Mouse (Mus musculus) WW6 (cell line): ENCODE data around the gene Cfap44.

Experiments
- DNase-seq: peaks from one replicate; pipeline ENCODE4 v3.0.0-alpha.2; 2013; ENCODE audit warnings: low read depth, low spot score

The Cfap44 gene

GRCm38 (mm10) chr16:44494441-44495108, 100.0 kb downstream of the Cfap44 start:
- DNase-seq = no peak

DNA sequence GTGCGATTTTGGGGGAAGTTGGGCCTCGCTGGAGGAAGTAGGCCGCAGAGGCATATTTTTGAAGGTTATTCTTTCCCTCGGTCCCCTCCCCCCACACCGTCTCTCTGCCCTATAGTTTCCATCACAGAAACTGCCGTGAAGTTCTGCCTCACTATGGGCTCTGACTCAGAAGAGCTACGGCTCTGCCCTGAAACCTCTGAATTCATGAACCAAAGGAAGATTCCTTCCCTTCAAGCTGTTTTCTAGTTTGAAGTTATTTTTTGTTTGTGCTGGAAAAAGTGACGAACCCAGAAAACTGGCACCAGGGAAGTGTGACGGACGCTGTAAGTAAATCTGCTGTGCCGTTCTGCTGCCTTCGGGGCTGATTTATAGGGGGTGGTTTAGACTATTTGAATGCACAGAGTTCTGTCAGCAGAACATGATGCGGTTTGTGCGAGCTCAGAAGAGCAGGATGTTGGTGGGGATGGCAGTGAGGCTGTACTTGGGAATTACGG, 102.4 kb downstream of the Cfap44 start:
- no peak for DNase-seq

- DNase-seq = no peak
These were observed 103.9 kb downstream of the Cfap44 start for GRCm38 (mm10) chr16:44498447-44498846.

DNA sequence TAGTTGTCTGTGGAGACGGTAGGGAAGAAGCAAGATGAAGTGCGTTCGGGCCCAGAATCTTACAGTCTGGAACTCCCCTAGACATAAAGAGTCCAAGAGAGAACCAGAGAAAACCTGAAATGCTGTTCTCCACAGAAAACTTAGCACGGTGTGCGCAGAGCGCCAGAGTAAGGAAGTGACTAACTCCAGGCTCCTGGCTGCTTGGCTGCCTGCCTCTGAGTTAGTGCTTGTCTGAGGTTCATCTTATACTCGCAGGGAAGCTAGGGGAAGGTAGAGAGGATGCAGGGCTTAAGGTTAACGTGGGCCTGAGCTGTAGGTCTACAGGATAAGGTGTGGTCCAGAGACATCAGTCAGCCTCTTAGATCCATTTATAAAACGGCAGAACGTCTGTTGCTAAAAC, 107.2 kb downstream of the Cfap44 start:
- DNase-seq = no peak

GRCm38 (mm10) chr16:44502325-44502724, 107.7 kb downstream of the Cfap44 start:
- DNase-seq = no peak

GRCm38 (mm10) chr16:44502895-44503575, 108.4 kb downstream of the Cfap44 start:
- no peak for DNase-seq

DNA sequence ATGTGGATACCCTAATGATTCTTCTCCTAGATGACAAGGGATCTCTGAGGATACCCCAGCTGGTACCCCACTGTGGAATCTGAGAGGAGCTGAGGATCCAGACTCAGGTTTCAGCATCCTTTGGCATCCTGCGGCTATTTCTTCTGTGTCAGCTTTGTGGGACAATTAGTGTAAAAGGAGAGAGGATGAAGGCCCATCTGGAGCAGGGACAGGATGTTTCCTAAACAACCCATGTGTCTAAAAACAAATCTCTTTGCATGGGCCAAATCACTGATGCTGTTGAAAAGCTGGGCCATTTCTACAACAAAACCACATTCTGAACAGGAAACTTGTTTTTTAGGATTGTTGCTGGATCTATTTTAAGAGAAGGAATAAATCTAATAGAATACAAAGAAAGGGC, 110.6 kb downstream of the Cfap44 start:
- no peak for DNase-seq

DNA sequence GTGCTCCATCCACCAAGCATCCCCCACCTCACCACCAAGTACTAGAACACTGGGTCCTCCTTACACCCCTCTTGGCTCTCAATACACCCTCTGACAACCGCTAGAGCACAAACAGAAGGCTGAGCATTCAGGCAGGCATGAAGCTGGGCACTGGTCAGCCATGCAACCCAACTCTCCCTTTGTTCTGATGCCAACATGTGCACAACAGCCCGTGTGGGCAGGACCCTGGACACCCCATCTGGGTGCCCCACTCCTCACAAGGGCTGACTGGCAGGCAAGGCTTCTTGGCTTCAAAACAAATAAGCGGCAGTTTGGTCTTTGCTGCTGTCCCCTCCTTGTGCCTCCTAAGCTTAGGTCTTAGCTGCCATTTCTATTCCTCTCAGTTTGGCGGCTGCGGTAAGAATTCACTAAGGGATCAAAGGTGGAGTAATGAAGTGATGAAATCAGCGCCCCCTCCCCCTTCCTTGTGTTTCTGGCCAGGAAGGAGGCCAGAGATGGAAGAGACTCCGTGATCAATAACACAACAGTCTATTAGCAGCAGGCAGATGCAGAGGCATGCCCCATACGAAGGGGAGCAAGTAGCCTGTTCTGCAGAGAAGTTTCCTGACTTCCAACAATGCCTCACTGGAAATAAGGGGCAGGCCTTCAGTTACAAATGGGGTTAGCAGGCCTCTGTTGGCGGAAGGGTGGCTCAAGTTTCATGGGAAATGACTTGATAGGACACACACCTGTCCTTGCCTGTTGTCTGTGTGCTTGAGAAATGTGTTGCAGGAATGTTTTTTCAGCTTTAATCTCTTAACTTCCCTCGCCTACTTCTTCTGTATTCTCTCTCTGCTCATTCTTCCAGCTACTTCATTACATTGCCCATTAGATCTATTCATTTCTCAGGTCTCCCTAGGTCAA, 112.7 kb downstream of the Cfap44 start:
- no peak for DNase-seq

DNA sequence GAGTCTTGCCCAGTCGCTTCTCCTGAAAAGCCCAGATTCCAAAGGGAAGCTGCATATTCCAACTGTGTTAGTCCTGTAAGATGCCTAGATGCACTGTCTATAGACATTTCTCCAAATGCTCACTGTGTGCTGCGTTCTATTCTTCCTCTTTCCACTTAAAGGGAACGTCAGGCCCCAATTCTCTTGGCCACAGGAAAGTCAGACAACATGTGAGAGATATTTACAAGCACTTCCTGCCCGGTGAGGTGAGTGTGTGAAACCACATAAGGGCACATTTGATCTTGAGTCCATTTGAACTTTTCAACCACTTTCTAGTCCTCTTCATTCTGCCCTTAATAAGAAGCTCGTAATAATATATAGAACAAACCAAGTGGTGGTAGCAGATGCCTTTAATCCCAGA, 113.4 kb downstream of the Cfap44 start:
- no peak for DNase-seq

DNA sequence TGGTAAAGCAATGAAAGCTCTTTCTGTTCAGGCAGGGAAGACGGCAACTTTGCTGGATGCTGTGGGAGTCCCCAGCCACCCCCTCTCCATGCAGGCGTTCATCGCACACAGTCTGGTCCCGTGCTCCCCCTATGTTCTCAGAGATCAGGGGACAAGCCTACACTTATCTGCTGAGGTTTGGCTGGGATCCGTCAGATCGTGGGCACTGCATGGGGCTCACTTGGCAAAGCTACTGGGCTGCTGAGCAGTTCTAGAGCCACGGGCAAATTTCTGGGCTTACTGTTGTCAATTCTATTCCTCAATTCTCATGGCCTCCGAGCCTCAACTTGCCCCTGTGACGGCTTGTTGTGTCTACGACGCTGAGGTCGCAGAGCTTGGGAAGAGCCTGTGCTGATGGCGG, 114.2 kb downstream of the Cfap44 start:
- no peak for DNase-seq

- no peak for DNase-seq
These were observed 115.1 kb downstream of the Cfap44 start for GRCm38 (mm10) chr16:44509458-44510344.

GRCm38 (mm10) chr16:44510521-44511213, 116.1 kb downstream of the Cfap44 start:
- no peak for DNase-seq

DNA sequence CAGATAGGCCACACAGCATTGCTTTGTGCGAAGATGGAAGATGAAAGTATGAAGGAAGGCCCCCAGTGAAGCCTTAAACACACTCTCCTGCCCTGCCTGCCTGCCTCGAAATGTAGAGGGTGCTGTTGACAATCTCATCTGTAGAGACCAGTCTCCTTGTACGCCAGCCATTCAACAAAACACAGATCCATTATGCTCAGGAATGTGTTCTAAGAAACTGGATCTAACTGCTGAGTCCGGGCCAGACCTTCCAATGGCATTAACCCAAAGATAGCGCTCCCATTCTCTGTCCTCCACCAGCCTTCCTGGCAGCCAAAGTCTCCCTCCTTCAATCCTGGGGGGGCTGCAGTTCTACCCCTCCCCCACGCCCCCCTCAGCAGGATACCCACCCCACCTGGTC, 121.9 kb downstream of the Cfap44 start:
- no peak for DNase-seq

- DNase-seq = no peak
These were observed 129.0 kb downstream of the Cfap44 start for GRCm38 (mm10) chr16:44523595-44523994.

DNA sequence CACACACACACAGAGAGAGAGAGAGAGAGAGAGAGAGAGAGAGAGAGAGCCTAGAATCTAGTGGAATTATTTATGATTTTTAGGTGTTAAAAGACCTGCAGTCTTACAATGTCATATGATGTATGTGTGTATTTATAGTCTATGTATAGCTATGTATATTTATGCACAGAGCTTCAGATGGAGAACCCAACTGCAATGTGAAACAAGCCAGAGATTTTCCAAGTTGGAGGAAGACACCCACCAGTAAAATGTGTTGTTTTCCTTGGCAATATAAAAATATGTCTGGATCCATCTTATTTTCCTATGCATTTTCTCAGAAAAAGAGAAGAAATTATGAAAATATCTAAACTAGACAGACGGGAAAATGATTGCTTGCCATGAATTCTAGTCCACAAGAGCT, 131.4 kb downstream of the Cfap44 start:
- DNase-seq = no peak

DNA sequence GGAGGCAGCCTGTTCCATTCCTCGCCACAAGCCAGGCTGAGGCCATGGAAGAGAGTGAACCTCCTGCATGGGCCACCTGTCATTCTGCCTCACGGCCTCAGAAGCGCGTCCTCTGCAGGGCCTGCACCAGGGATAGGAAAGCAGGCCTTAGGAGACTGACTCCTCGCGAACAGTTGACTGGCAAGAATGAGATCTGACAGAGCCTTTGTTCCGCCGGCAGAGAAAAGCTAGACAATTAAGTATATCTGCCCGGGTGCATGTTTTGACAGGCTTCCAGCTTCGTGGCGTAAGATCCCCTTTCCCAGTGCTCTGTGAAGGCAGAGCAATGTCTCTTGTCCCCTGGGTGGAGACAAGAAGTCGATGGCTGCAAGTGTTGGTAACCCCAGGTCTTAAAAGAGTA, 132.1 kb downstream of the Cfap44 start:
- DNase-seq = no peak

GRCm38 (mm10) chr16:44527218-44527905, 132.8 kb downstream of the Cfap44 start:
- DNase-seq = no peak

- DNase-seq = no peak
These were observed 134.4 kb downstream of the Cfap44 start for GRCm38 (mm10) chr16:44528955-44529354.

GRCm38 (mm10) chr16:44529691-44530090, 135.1 kb downstream of the Cfap44 start:
- DNase-seq = no peak

- DNase-seq = no peak
These were observed 135.6 kb downstream of the Cfap44 start for GRCm38 (mm10) chr16:44530191-44530590.
